Mouse (Mus musculus): Measurements from ENCODE around the gene Zer1. TPM values are rescaled to one million over a fixed set of nuclear protein-coding genes. Genes with fewer than 3 reads are reported as not detected.
"Not testable (repeated sequence)": the region's sequence is repeated elsewhere in the genome, so short reads cannot be mapped to it uniquely, and the experiment has no call there.

Gene Zer1
- 10 to 100 TPM; 23.5 to 24.8 (median 24.3) TPM for total RNA-seq (2022)

DNA sequence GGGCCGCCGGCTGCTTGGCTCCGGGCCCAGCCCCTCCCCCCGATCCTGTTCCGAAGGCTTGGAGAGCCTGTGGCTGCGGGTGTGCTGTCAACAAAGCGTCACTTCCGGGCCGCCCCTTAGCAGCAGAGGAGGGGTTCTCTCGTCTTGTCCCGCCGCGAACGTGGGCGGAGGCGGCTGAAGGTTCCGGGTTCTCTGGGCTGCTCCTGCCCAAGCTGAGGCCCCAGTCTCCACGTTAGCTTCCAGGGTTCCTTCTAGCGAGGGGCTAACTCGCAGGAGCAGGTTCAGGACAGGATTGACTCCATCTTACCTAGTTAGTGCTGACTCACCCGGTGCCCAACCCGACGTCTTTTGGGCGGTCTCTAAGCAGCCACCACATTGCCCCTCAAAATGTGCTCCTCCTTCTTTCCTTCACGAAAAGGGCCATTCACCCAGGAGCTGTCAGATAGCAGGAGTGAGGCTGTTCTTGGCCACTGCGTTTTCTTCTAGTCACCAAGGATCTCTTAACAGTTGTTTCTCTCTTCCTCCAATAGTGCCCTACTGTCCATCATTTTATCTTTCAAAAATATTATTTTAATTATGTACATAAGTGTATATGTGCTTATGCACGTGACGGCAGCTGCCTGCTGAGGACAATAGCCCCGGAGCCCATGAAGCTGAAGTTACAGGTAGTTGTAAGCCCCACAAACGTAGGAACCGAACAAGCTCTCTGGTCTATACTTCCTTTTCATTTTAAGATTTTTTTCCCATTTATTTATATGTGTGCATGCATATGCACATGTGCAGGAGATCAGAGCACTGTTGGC lies at the start of gene Zer1:
Gene Zer1, minus strand, starts transcription at position 114 of the 803 bp plus-strand sequence.
- DNase-seq (ENCODE audit: low spot score in 2 of 2), result peak; percentile 95

DNA sequence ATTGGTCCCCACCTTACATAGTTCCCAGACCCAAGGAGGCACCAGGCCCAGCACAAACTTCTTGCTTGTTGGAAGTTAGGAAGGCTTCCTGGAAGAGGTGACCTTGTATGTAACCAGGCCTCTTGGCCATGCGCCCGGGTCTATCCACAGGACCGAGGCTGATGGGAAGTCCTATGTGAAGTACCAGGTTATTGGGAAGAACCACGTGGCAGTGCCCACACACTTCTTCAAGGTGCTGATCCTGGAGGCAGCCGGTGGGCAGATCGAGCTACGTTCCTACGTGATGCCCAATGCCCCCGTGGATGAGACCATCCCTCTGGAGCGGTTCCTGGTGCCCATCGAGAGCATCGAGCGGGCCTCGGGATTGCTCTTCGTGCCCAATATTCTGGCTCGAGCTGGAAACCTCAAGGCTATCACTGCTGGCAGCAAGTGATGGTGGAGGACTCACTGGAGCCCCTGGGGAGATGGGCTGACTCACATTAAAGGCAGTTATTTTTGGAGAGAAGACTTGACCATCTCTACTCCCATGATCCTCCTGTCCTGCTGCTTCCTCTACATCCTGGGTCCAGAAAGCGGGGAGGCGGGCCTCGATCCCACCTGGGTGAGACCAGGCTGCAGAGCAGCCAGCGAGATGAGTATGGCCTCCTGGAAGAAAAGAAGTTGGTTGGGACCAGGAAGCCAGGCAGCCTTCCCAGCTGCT lies 49.3 kb upstream of the Zer1 start:
- DNase-seq (ENCODE audit: low spot score in 2 of 2), result no peak

DNA sequence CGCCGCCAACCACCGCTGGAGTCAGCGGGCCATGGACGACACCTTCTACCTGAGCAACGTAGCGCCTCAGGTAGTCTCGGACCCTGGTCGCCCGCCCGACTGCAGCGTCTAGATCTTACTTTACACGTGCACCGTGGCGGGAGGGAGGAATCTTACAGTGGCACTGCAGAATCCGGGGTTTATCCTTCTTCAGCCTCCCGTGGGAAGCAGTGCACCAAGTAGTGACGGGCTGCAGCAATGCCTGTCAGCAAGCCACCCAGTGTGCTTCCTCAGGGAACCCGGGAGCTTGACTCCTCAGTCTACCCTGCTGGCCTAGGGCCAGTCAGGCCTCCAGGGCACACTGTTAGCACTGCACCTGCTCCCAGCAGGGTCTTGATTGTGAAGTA lies 47.6 kb upstream of the Zer1 start:
- DNase-seq (ENCODE audit: low spot score in 2 of 2), result no peak

DNA sequence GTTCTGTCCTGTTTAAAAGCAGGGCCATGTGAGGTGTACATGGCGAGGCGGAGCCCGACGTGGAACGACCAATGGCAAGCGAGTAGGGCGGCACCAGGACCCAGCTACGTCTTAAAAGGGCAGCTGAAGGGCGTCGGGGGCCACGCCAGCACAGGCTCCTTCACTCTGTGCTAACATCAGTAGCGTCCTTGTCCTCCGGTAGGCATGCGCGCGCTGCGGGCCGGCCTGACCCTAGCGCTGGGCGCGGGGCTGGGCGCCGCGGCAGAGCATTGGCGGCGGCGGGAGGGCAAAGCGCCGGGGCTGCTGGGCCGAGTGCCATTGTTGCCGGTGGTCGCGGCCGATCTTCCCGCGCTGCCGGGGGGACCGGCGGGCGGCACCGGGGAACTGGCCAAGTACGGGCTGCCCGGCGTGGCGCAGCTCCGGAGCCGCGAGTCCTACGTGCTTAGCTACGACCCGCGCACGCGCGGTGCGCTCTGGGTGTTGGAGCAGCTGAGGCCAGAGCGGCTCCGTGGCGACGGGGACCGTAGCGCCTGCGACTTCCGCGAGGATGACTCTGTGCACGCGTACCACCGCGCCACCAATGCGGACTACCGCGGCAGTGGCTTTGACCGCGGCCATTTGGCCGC lies 47.1 kb upstream of the Zer1 start, which contains the start of gene Endog:
Gene Endog, plus strand, starts transcription at position 123 of the 626 bp plus-strand sequence.
- peak; percentile 82 to 90 for DNase-seq (ENCODE audit: low spot score in 2 of 2)

GRCm38 (mm10) chr2:30166677-30167076 lies 42.3 kb upstream of the Zer1 start:
- no peak for DNase-seq (ENCODE audit: low spot score in 2 of 2)

- DNase-seq (ENCODE audit: low spot score in 2 of 2), result no peak
Observed at GRCm38 (mm10) chr2:30164340-30164932, 40.1 kb upstream of the Zer1 start.

DNA sequence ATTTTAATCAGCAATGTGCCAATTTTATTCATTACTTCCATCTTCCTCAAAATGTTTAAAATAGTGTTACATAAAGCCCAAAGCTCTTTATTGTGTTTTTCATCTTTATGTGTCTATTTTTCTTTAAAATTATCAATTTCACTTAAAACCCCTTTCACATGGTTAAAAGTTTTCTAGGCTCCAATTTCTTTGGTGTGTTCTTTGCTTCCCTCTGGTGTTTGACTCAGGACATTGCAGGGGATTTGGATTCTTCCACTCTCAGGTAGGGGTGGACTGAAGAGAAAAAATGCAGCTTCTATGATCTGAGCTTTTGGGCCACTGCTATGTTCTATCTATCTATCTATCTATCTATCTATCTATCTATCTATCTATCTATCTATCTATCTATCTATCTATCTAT lies 37.4 kb upstream of the Zer1 start:
- DNase-seq (ENCODE audit: low spot score in 2 of 2), result no peak

DNA sequence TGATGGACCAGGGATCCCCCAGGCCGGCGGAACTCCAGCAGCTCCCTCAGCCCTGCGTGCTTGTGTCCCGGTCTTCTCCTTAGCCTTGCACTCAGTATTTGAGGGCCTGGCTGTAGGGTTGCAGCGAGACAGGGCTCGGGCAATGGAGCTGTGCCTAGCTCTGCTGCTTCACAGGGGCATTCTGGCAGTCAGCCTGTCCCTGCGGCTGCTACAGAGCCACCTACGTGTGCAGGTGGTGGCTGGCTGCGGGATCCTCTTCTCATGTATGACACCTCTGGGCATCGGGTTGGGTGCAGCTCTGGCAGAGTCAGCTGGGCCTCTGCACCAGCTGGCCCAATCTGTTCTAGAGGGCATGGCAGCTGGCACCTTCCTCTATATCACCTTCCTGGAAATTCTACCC lies 35.5 kb upstream of the Zer1 start:
- DNase-seq (ENCODE audit: low spot score in 2 of 2), result not testable (repeated sequence)

GRCm38 (mm10) chr2:30152616-30153015 lies 28.2 kb upstream of the Zer1 start:
- no peak for DNase-seq (ENCODE audit: low spot score in 2 of 2)

GRCm38 (mm10) chr2:30151840-30152239 lies 27.5 kb upstream of the Zer1 start:
- DNase-seq (ENCODE audit: low spot score in 2 of 2), result no peak

DNA sequence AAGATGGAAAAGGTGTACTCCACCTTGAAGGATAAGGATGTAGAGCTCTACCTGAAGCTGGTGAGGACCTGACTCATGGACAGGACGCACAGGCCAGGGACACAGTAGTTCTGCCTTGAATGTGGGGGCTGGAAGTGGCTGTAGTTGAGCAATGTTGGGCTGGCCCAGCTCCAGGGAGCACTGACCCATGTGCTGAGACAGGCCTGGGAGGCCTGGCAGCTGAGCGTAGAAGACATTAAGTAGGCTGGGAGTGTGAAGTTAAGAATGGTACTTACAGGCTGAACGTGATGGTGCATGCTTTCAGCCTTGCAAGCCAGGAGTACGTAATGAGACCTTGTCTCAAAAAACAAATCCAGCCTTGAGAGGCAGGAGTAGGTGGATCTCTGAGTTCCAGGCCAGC lies 23.1 kb upstream of the Zer1 start:
- DNase-seq (ENCODE audit: low spot score in 2 of 2), result peak in 1 of 2 experiments; percentile 42

- DNase-seq (ENCODE audit: low spot score in 2 of 2), result no peak
Observed at GRCm38 (mm10) chr2:30144436-30144835, 20.1 kb upstream of the Zer1 start.

- DNase-seq (ENCODE audit: low spot score in 2 of 2), result not testable (repeated sequence)
Observed at GRCm38 (mm10) chr2:30140021-30140420, 15.6 kb upstream of the Zer1 start.

GRCm38 (mm10) chr2:30136458-30136857 lies 12.1 kb upstream of the Zer1 start:
- no peak for DNase-seq (ENCODE audit: low spot score in 2 of 2)

DNA sequence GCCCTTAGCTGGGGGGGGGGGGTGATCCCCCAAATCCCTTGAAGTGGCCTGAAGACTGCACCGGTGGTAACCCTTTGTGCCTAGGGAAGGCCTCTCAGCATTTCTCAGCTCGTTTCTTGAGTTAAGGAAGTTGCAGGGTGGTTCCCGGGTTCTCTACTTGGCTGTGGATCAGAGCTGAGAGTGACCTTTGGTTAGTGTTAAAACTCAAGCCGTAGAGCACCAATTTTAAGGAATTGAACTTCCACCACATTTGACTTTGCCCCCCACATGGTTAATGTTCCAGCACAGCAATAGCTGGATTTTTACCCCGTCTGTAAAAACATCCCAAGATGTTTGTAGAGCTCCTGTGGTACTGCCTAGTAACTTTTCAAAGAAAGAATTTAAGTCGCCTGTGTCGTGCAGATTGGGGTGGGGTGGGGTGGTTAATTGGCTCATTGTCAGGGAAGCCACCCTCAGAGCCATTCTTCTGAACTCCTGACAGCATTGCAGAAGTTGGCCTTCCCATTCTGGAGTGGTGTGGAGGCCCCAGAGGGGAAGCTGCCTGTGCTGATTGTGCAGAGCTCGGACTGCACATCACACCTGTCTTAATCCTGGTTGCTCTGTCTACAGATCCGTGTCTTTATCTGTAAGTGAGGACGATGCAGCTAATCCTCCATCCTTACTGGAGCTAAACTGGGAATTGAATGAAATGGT lies 10.7 kb upstream of the Zer1 start:
- no peak for DNase-seq (ENCODE audit: low spot score in 2 of 2)

GRCm38 (mm10) chr2:30134378-30134711 lies 10.0 kb upstream of the Zer1 start:
- no peak for DNase-seq (ENCODE audit: low spot score in 2 of 2)

GRCm38 (mm10) chr2:30133613-30134377 lies 9.4 kb upstream of the Zer1 start, which contains the start of gene Tbc1d13:
TSS of gene Tbc1d13 (plus strand) at chr2:30133746.
- DNase-seq (ENCODE audit: low spot score in 2 of 2), result peak; percentile 99

DNA sequence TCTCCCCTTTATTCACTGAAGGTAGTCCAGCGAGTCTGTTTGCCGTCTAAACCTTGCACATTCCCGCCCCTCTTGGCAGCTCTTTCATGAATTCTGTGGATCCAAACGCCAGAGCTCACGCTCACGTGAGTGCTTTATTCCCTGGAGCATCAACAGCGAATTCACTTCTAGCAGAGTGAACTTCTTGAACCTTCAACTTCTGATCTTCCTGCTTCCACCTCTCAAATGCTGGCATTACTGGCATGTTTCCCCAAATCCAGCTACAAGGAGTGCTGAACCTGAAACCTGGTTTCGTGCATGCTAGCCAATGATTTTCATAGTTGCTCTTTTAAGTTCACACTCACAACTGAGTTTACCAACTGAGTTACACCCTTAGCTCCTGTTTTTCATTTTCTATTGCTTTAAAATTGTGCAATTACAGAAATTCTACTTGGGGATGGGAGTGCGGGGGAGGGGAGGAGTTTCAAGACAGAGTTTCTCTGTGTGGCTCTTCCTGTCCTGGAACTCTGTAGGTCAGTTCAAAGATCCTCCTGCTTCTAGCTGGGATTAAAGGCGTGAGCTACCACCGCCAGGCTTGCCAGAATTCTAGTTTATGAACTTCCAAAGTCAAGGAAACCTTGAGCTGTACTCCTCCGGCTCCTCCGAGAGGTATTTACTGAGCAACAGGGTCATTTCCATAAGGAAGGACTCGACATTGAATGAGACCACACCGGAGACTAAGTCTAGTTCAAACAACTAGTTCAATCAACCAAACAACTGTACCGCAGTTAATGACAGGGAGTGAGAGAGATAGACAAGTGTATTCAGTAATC lies 8.6 kb upstream of the Zer1 start:
- DNase-seq (ENCODE audit: low spot score in 2 of 2), result peak; percentile 32 to 34

DNA sequence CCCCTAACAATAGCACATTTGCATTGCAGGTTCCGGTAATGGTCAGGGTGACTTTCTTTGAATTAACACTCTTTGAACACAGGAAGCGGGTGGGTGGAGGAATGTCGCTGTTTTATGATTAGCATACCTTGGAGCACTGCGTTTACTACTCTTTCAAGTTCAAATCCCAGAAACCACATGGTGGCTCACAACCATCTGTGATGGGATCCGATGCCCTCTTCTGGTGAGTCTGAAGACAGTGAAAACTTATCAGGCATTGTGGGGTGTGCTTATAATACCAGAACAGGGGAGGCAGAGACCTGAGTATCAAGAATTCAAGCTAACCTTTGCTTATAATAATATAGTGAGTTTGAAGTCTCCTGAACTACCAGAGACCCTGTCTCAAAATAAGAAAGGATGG lies 6.9 kb upstream of the Zer1 start:
- not testable (repeated sequence) for DNase-seq (ENCODE audit: low spot score in 2 of 2)

DNA sequence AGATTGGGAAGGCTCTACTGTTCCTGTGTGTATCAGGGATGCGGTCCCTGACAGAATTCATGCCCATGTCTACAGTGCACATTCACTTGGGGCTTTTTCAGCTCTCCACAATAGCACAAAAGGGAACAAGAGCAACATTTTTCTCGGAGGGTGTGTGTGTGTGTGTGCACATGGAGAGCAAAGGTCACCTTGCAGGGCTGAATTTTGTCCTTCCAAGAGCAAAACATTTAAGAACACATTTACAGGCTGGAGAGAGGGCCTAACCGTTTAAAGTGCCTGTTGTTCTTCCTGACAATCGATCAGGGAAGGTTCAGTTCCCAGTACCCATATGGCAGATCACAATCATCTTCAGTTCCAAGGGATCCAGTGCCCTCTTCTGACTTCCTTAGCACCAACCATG lies 5.8 kb upstream of the Zer1 start:
- no peak for DNase-seq (ENCODE audit: low spot score in 2 of 2)
